Mouse (Mus musculus): ENCODE measurements around the gene Foxp1.

The Foxp1 gene

DNA sequence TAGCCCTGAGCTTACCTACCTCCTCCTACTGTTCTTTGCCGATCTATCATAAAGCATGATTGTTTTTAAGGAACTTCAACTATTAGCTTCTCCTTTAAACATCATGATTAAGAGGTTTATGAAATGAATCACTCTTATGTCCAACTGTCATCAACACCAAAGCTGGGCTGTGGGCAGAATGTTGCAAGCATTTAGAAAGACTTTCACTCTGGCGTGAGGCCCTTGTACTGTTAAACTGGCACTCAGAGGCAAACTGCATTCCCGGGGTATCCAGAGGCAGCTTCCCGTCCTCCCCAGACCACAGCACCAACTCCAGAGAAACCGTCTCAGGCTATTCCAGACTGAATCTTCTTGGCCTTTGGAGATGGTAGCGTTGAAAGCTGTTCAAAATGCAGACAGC is 86.2 kb downstream of the Foxp1 start:
- DNase-seq: no peak

DNA sequence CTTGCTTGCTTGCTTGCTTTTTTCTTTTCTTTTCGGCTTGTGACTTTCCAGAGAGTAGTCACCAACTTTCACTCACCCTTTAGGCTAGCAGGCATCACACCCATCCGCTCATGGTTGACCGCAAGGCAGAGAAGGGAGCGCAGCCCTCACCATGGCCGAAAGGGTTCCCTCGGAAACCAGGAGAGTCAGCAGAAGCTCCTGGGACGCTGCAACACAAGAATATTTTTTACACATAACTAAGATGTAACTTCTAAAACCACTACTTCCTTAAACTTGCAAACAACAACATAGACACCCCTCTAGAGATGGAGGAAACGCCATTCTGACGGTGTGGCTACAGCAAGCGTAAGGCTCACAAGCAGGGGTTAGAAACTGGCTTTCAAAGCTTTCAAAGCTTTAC is 87.4 kb downstream of the Foxp1 start:
- DNase-seq: peak; percentile 38

DNA sequence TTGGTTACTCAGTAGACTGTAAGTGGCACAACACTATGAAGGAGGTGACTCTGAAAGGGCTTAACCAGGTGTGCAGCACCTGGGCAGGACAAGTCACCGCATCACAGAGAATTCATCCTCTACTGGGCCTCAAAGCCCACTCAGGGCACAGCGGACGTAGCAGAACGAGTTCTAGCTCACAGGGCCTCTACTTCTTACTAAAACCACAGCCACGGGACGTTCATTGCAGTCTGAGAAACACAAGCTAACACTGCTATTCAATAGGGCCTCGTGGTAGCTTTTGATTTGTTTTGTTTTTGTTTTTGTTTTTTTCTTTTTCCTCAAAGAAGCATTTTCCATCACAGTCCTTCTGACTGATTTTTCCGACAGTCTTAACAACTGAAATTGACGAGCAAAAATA is 89.5 kb downstream of the Foxp1 start:
- no peak for DNase-seq

- no peak for DNase-seq
Measured at GRCm38 (mm10) chr6:99431941-99432340, 90.6 kb downstream of the Foxp1 start.

DNA sequence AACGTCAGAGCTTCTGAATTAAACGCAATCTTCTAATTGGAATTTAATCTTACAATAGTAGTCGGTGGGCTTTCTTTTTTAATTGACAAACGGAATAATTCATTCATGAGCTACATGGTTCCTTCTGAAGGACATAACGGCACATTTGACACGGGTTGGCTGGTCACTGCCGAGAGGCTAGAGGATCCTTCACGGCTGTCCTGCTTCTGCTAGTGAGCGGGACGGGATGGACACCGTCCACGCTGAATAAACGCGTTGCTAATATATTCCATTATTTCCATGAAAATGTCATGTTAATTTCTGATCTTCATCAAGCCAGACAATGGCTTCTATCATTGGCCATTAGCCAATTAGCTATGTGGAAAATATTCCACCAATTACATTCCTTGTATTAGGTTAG is 92.0 kb downstream of the Foxp1 start:
- no peak for DNase-seq

- no peak for DNase-seq
Measured at GRCm38 (mm10) chr6:99429378-99430131, 93.0 kb downstream of the Foxp1 start.

DNA sequence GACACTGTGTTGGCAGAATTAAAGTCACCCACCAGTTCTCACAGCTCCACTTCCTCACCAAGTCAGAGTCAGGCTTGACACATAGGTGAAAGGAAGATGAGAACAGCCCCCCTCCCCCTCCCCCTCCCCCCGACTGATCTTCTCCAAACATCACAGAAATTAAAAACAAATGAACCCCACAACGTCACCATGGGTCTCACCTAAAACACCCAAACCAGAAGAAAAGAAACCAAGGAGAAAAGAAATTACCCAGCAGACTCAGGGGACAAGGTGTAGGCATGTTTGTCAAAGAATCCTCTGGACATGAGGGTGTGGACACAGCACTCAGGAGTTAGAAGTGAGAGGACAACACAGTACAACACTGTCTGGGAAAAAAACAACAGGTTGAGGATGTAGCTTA is 93.6 kb downstream of the Foxp1 start:
- DNase-seq: peak; percentile 31

GRCm38 (mm10) chr6:99427301-99427700 is 95.2 kb downstream of the Foxp1 start:
- no peak for DNase-seq

- no peak for DNase-seq
Measured at GRCm38 (mm10) chr6:99425044-99425443, 97.5 kb downstream of the Foxp1 start.

DNA sequence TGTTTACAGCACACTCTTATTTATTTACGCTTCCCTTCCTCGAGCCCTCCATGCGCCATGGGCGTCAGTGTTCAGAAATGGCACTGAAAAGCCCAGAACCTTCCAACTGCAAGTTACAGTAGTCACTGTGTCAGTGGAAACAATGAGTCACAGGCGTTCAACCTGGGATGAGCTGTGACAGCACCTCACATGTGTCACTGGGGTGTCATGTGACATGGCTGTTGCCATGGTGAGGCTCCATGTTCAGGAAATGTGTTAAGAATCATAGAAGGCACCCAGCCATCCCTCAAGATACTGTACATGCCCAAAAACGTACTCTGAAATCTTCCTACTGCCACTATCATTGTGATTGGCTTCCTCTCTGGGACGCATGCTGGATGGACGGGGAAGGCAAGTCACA is 101.9 kb downstream of the Foxp1 start:
- peak; percentile 36 for DNase-seq

DNA sequence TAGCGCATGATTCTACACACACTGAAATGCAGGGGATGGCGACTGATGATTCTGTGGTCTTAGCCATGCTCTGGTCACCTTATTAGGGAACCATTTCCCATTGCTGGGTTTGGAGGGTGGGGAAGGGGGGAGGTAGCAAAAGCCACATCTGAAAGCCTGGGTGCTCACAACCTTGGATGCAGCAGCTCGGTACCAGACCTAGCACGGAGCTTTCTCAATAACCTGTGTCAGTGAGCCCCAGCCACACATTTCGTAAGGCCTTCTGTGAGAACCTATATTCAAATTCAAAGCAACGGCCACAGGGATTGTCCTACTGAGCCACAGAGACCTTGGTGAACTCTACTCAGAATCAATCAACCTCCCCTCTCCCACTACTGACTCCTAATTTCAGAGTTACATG is 109.9 kb downstream of the Foxp1 start:
- no peak for DNase-seq

DNA sequence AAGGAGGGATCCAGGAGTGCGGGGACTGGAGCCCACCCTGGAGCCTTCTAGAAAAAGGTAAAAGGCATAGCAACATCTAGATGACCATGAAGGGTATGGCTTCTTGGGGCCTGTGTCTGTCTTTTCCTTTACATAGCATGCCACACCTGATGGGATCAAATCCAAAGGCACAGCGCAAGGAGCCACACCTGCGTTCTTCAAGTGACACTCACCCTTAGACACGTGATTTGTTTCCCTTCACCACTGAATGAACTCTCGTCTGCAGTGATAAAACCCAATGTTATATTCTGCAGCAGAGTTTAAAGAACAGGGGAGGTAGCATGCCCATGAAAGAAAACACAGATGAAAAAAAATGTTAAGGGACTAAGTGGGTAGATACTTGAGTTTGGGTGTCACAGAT is 112.9 kb downstream of the Foxp1 start:
- DNase-seq: no peak

DNA sequence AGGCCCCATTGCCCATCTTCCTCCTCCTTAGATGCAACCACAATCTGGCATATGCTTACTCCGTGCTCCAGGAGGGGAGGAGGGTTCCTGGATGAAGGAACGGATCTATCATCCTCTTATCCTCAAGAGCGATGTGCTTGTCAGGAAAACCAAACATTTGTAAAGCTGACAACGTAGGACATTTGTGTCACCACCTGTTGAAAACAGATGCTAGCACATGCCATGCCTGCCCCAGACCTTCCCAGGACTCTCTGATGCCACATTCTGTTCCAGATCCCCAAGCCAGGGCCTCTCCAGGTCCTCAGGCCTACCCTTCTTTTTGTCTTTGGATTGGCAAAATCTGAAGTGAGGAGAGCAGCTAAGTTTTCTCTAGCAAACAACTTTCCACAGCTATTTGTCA is 113.6 kb downstream of the Foxp1 start:
- no peak for DNase-seq

DNA sequence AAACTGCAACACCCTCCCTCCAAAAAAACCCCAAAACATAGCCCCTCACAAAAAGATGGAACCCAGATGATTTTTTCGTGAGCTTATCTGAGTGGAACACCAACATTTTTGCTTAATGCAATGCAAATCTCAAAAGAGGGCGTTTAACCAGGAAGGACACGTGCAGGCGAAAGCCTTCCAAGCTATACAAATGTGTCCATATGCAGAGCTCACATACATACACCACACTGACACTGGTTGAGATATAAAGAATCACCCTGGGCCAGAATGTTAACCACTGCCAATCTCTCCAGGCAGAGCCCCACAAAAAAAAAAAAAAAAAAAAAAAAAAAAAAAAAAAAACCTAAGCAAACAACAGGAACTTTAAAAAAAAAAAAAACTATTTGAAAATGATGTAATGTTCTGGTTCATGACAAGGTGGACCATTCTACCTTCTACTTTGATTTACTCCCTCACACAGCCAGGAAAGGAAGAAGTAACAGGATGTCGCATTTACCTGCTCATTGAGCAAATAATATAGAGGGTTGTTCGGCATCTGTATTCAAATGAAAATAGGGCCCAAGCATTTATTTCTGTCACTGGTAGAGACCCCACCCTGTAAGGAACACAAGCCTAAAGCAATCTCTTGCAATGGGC is 118.6 kb downstream of the Foxp1 start:
- DNase-seq: no peak

GRCm38 (mm10) chr6:99402941-99403340 is 119.6 kb downstream of the Foxp1 start:
- no peak for DNase-seq

GRCm38 (mm10) chr6:99402370-99402769 is 120.2 kb downstream of the Foxp1 start:
- DNase-seq: peak; percentile 42

DNA sequence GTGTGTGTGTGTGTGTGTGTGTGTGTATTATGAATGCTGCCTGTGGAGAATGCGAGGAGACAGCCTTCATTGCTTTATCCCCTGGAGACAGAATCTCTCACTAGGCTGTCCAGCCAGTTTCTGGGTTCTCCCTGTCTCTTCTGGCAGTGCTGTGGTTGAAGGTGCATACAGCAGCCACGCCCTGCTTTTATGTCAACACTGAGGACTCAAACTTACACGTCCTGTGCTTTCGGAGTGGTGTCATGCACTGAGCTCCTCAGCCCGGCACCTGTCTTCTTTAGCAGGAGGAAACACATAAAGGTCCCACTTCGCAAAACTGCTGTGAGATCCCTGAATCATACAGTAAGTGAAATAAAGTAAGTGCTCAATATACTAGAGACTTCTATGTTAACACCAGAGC is 120.7 kb downstream of the Foxp1 start:
- DNase-seq: peak; percentile 77

GRCm38 (mm10) chr6:99401211-99401610 is 121.3 kb downstream of the Foxp1 start:
- no peak for DNase-seq

GRCm38 (mm10) chr6:99395745-99396144 is 126.8 kb downstream of the Foxp1 start:
- no peak for DNase-seq

DNA sequence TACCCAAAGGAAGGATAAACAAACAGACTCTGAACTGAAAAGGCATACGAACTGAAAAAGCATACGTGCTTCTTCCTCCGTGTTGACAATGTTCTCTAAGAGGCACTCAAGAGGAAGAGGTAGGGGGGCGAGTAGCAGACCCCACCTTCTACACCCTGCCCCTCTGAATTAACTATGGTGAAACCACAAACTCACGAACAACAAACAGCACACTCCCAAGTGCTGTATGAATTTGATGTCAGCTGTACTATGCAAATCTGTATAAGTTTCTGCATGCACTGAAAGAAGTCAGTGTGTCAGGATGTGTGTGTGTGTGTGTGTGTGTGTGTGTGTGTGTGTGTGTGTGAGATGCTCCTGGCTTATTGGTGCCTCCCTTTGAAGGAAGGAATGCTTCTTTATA is 127.7 kb downstream of the Foxp1 start:
- DNase-seq: peak; percentile 59

GRCm38 (mm10) chr6:99392484-99392883 is 130.0 kb downstream of the Foxp1 start:
- no peak for DNase-seq

- DNase-seq: peak; percentile 77
Measured at GRCm38 (mm10) chr6:99388741-99389675, 133.5 kb downstream of the Foxp1 start.

DNA sequence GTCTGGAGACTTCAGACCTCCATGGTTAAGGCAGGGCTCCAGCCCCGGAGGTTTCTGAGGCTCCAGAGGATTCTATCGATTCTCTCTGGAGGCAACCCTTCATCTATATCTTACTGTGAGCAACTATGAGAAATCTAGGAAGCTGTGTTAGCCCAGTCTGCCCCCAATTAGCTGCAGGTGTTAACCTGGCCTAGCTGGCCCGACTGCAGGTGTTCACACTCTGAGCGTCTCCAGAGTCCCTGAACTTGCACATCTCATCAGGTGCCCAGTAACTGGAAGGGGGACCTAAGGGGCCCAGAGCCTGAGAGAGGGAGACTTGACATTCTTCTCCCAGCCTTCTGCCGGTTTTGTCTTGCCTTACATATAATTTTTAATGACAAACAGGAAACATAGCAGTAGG is 134.5 kb downstream of the Foxp1 start:
- peak; percentile 66 for DNase-seq
